ENCODE assay signal across 8 mouse cellular contexts in the genomic region with DNA sequence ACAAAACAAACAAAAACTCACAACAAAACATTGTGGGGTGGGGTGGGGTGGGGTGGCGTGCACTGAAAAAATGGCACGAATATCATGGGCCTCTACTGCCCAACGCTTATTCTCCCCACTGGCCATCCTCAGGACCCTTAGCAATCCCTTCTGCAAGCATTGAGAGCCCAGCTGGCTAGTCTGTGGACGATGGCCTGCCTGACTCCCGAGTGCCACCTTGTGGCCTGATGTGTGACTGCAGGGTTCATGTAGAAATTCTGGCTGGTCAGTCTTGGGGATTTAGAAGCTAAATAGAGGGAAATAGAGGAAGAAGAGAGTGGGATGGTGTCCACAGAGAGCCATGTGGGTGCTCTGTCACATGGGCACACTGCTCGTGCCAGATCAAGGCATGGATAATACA.
A peak's percentile ranks its signal among the peaks of the same experiment; 100 is the strongest.
DNase-seq lines count a peak whose midpoint lies in the region; ATAC-seq lines count a peak whose summit lies in the region.

No protein-coding gene starts in this region.

- WGBS in neural tube, embryonic 15.5 days = 7% methylated on average over 6 of the region's 6 CpGs
- WGBS in hindbrain, embryonic 16.5 days = 5% methylated on average over 6 of the region's 6 CpGs
- 8% methylated on average over 6 of the region's 6 CpGs for WGBS in neural tube, embryonic 11.5 days

- peak; percentile 87 for DNase-seq in neural tube, embryonic 10.5 days (ENCODE audit: extremely low spot score, low spot score)
- DNase-seq in brain, adult 2 months (ENCODE audit: low read depth, low spot score) = peak; percentile 78
- peak; percentile 82 for DNase-seq in left cerebral cortex, postnatal 4 days
- peak; percentile 80 for DNase-seq in neural tube, embryonic 11.5 days (ENCODE audit: low spot score)
- peak; percentile 55 for DNase-seq in thymus, postnatal 25 days

- no peaks in the 10 kb centered on the region for H3K36me3 ChIP-seq in neural tube, embryonic 15.5 days
- no peaks in the 10 kb centered on the region for H3K36me3 ChIP-seq in hindbrain, embryonic 16.5 days (ENCODE audit: control insufficient read depth, insufficient read depth, low read length)
- H3K36me3 ChIP-seq in neural tube, embryonic 11.5 days (ENCODE audit: control insufficient read depth, insufficient read depth, low read length) = no peaks in the 10 kb centered on the region

- peaks cover 20% of the 10 kb centered on the region for H3K4me1 ChIP-seq in neural tube, embryonic 15.5 days
- peaks cover 3% of the 10 kb centered on the region; the same call in 1 of the 2 replicates for H3K4me1 ChIP-seq in hindbrain, embryonic 16.5 days (ENCODE audit: control insufficient read depth, insufficient read depth, low read depth, low read length)
- H3K4me1 ChIP-seq in neural tube, embryonic 11.5 days (ENCODE audit: control insufficient read depth, insufficient read depth, low read length) = no peaks in the 10 kb centered on the region

- H3K27ac ChIP-seq in neural tube, embryonic 15.5 days (replicated peaks) = no peak overlapping the region
- no peak overlapping the region for H3K27ac ChIP-seq in hindbrain, embryonic 16.5 days (ENCODE audit: low read depth, low read length)
- H3K27ac ChIP-seq in neural tube, embryonic 11.5 days (ENCODE audit: low read depth, low read length) = no peak overlapping the region

- H3K4me3 ChIP-seq in neural tube, embryonic 15.5 days (replicated peaks) = no peak overlapping the region
- no peak overlapping the region for H3K4me3 ChIP-seq in hindbrain, embryonic 16.5 days (ENCODE audit: low read length)
- no peak overlapping the region for H3K4me3 ChIP-seq in neural tube, embryonic 11.5 days (ENCODE audit: low read depth, low read length)

- peaks cover 3% of the 10 kb centered on the region; the same call in 1 of the 2 replicates for H3K27me3 ChIP-seq in neural tube, embryonic 15.5 days (replicated peaks)
- H3K27me3 ChIP-seq in hindbrain, embryonic 16.5 days (replicated peaks; ENCODE audit: control insufficient read depth, insufficient read depth, low read length) = no peaks in the 10 kb centered on the region; the same call in 1 of the 2 replicates
- H3K27me3 ChIP-seq in neural tube, embryonic 11.5 days (ENCODE audit: control insufficient read depth, insufficient read depth, low read length) = peaks cover 8% of the 10 kb centered on the region

- intact Hi-C loops in left cerebral cortex, postnatal 4 days (cut with DNase I) = loop anchor here (5.0 kb wide), 1 partner anchor 71 kb away; no protein-coding TSS in a partner anchor

- no peak for ATAC-seq in neural tube, embryonic 15.5 days (ENCODE audit: low FRiP score)
- ATAC-seq in erythroid progenitor cell, adult 5-6 weeks (replicated peaks; ENCODE audit: low FRiP score, poor library complexity, severe bottlenecking) = 0 out of 2 replicates have a peak, but pooled peaks have one; percentile 56
- ATAC-seq in hindbrain, embryonic 16.5 days = peak; percentile 46; the same call in 1 of the 2 replicates
- ATAC-seq in neural tube, embryonic 11.5 days (ENCODE audit: insufficient read depth, low FRiP score, low TSS enrichment) = no peak

- no peak overlapping the region for H3K9ac ChIP-seq in neural tube, embryonic 15.5 days (replicated peaks)
- H3K9ac ChIP-seq in hindbrain, embryonic 16.5 days (ENCODE audit: low read depth, low read length) = no peak overlapping the region
- H3K9ac ChIP-seq in neural tube, embryonic 11.5 days (ENCODE audit: low read length) = no peak overlapping the region

- no peaks in the 10 kb centered on the region for H3K9me3 ChIP-seq in neural tube, embryonic 15.5 days (replicated peaks)
- no peaks in the 10 kb centered on the region for H3K9me3 ChIP-seq in hindbrain, embryonic 16.5 days (ENCODE audit: control insufficient read depth, low read length)
- no peaks in the 10 kb centered on the region for H3K9me3 ChIP-seq in neural tube, embryonic 11.5 days (ENCODE audit: control insufficient read depth, low read length)

- H3K4me2 ChIP-seq in neural tube, embryonic 15.5 days = no peak overlapping the region
- no peak overlapping the region for H3K4me2 ChIP-seq in hindbrain, embryonic 16.5 days (ENCODE audit: low read length)
- H3K4me2 ChIP-seq in neural tube, embryonic 11.5 days (ENCODE audit: low read depth) = no peak overlapping the region

Comparison
In these comparisons a context has a peak if more than half of its experiments do, and no peak if none do; other contexts are left out.
1. ATAC-seq: peak in erythroid progenitor cell, adult 5-6 weeks (single experiment) and hindbrain, embryonic 16.5 days (single experiment); none in neural tube, embryonic 15.5 days (single experiment) and neural tube, embryonic 11.5 days (single experiment).
2. Peak in every context shown above with its lines, with median percentiles within 50 percentile points of each other: DNase-seq.